Mouse (Mus musculus): ENCODE results near the gene Ucma. TPM values are rescaled to one million over a fixed set of nuclear protein-coding genes. Genes with fewer than 3 reads are reported as not detected.

Ucma gene
- polyA plus RNA-seq, 1 experiment from 2014 or later = 0.15 TPM

GRCm38 (mm10) chr2:5001266-5001665 lies 25.3 kb downstream of the Ucma start:
- Histone ChIP-seq H3K4me1 (replicated peaks) (no peaks in the 10 kb centered on the region), H3K36me3 (peaks cover 36% of the 10 kb centered on the region), H3K9me3 (replicated peaks) (no peaks in the 10 kb centered on the region), H3K4me2 (no peak overlapping the region), H3K4me3 (no peak overlapping the region), H3K27ac (no peak overlapping the region), H3K9ac (no peak overlapping the region), H3K27me3 (no peaks in the 10 kb centered on the region)
- whole genome bisulfite sequencing = 86% methylated on average over 6 of the region's 6 CpGs
- ATAC-seq (replicated peaks; ENCODE audit: insufficient number of reproducible peaks, insufficient read depth, low FRiP score, low read depth) = no peak

DNA sequence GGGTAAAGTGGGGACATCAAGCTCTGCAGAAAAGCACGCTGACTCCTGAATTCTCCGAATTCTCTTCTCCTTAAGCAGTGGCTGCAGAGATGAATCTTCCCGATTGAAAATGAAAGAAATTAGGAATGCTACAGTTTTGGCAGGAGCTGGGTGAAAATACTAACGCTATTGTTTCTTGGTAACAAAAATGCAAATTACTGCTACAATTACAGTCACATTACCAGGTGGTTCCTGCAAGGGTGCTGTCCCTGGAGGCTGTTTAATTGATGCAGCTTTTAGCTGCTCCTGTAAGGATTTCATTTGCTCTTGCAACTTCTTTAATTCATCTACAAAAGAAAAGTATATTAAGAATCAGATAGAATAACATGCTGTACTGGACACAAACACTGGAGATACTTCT lies 31.2 kb downstream of the Ucma start:
- H3K36me3 ChIP-seq = peaks cover 27% of the 10 kb centered on the region
- WGBS = 91% methylated on average over 4 of the region's 4 CpGs

GRCm38 (mm10) chr2:5011898-5012490 lies 36.1 kb downstream of the Ucma start:
- Histone ChIP-seq H3K4me1 (replicated peaks) (peaks cover 8% of the 10 kb centered on the region), H3K9me3 (replicated peaks) (no peaks in the 10 kb centered on the region), H3K4me3 (peak overlapping the region; percentile 85), H3K4me2 (peak overlapping the region; percentile 81), H3K27ac (no peak overlapping the region), H3K36me3 (peaks cover 13% of the 10 kb centered on the region), H3K9ac (peak overlapping the region; percentile 65), H3K27me3 (no peaks in the 10 kb centered on the region)
- no peak for ATAC-seq (replicated peaks; ENCODE audit: insufficient number of reproducible peaks, insufficient read depth, low FRiP score, low read depth)
- 10% methylated on average over 8 of the region's 8 CpGs for WGBS

More for the DNA sequence above, 31.2 kb downstream of the Ucma start:
- no peak for ATAC-seq (replicated peaks; ENCODE audit: insufficient number of reproducible peaks, insufficient read depth, low FRiP score, low read depth)
- H3K4me3 ChIP-seq = no peak overlapping the region
- H3K4me2 ChIP-seq = no peak overlapping the region
- no peak overlapping the region for H3K27ac ChIP-seq
- H3K4me1 ChIP-seq (replicated peaks) = peaks cover 8% of the 10 kb centered on the region
- H3K9me3 ChIP-seq (replicated peaks) = no peaks in the 10 kb centered on the region
- H3K27me3 ChIP-seq = no peaks in the 10 kb centered on the region
- no peak overlapping the region for H3K9ac ChIP-seq

DNA sequence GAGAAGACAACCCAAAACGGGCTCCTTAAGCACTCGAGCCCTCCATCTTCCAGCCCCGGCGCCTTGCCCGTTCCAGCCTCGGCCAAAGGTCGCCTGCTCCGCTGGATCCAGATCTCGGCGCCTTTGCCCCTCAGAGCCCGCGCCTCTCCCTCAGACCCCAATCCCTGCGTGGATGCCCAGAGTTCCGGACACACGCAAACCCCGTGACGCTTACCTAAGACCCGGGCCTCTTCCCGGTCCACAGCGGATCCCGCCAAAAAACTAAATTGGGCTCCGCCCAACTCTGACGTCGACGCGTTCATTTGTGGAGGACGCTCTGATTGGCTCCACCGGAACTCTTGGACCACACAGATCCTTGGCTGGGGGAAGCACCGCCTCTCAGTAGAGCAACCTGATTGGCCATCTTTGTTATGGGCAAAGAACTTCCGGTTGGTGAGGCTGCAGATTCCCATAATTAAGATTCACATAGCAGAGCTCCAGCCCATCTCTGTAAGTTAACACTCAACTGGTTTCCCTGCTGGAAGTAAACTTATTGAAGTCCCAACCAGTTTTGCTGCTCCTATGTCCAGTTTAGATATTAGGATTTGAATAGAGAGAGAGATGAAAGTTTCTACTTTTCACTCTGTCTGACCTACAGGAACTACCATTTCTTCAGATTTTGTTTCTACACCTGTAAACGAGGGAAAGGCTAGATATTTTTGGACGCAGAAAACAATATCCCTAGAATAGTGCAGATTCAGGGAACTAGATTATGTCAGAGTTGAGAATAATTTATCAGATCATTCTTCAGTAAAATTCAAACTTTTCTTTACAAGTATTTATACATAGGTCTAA lies 36.8 kb downstream of the Ucma start, which contains the start of gene Mcm10:
Gene Mcm10, minus strand, starts transcription at position 301 of the 834 bp plus-strand sequence.
- peak; percentile 99 for ATAC-seq (replicated peaks; ENCODE audit: insufficient number of reproducible peaks, insufficient read depth, low FRiP score, low read depth)
- WGBS = 3% methylated on average over 32 of the region's 32 CpGs
- H3K27ac ChIP-seq = no peak within 1 kb of the TSS

GRCm38 (mm10) chr2:5014616-5015015 lies 38.7 kb downstream of the Ucma start:
- ATAC-seq (replicated peaks; ENCODE audit: insufficient number of reproducible peaks, insufficient read depth, low FRiP score, low read depth) = no peak
- no peaks in the 10 kb centered on the region for H3K9me3 ChIP-seq (replicated peaks)
- no peak overlapping the region for H3K4me3 ChIP-seq
- no peaks in the 10 kb centered on the region for H3K36me3 ChIP-seq
- no peaks in the 10 kb centered on the region for H3K27me3 ChIP-seq
- 71% methylated on average over 7 of the region's 7 CpGs for WGBS
- H3K27ac ChIP-seq = no peak overlapping the region
- H3K4me1 ChIP-seq (replicated peaks) = peaks cover 8% of the 10 kb centered on the region
- no peak overlapping the region for H3K4me2 ChIP-seq
- no peak overlapping the region for H3K9ac ChIP-seq

More for the DNA sequence above, 36.8 kb downstream of the Ucma start, which contains the start of gene Mcm10:
- Histone ChIP-seq H3K4me2 (peak within 1 kb of the TSS; percentile 81), H3K9me3 (replicated peaks) (no peaks in the 10 kb centered on the region), H3K36me3 (peaks cover 11% of the 10 kb centered on the region), H3K4me1 (replicated peaks) (peaks cover 8% of the 10 kb centered on the region), H3K4me3 (peak within 1 kb of the TSS; percentile 85), H3K27me3 (no peaks in the 10 kb centered on the region), H3K9ac (peak within 1 kb of the TSS; percentile 65)

DNA sequence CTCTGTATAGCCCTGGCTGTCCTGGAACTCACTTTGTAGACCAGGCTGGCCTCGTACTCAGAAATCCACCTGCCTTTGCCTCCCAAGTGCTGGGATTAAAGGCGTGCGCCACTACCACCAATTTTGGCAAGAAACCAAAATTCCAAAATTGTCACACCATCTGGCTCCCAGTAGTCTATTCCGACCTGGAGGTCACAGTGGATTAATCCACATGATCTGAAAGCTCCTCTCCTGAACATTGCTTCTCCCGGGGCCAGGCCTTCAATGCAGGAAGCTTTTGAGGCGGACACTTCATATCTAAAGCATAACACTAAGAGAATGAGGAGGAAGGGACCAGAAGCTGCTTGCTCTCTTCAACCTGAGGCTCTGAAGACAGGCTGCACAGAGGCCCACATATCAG lies 39.6 kb downstream of the Ucma start:
- Histone ChIP-seq H3K36me3 (no peaks in the 10 kb centered on the region), H3K4me3 (no peak overlapping the region), H3K27ac (no peak overlapping the region), H3K4me1 (replicated peaks) (peaks cover 8% of the 10 kb centered on the region), H3K4me2 (no peak overlapping the region), H3K9ac (no peak overlapping the region), H3K9me3 (replicated peaks) (no peaks in the 10 kb centered on the region), H3K27me3 (no peaks in the 10 kb centered on the region)
- ATAC-seq (replicated peaks; ENCODE audit: insufficient number of reproducible peaks, insufficient read depth, low FRiP score, low read depth) = no peak
- 78% methylated on average over 6 of the region's 6 CpGs for WGBS

DNA sequence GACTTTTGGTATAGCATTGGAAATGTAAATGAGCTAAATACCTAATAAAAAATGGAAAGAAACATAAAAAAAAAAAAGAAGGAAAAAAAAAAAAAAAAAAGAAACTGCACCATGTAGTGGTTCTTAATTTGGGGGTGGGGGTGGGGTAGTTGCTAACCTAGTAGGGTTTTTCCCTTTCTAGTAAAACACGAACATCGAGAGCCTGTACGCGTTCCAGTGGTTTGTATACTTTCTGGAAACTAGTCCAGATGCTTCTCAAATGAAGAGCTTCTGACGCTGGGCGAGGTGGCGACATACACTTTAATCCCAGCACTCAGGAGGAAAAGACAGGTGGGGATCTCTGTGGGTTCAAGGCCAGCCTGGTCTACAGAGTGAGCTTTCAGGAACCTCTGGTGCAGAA lies 41.0 kb downstream of the Ucma start:
- Histone ChIP-seq H3K4me3 (no peak overlapping the region), H3K4me2 (no peak overlapping the region), H3K27ac (no peak overlapping the region), H3K4me1 (replicated peaks) (peaks cover 2% of the 10 kb centered on the region), H3K27me3 (no peaks in the 10 kb centered on the region), H3K9ac (no peak overlapping the region), H3K36me3 (no peaks in the 10 kb centered on the region), H3K9me3 (replicated peaks) (no peaks in the 10 kb centered on the region)
- 84% methylated on average over 7 of the region's 7 CpGs for WGBS
- ATAC-seq (replicated peaks; ENCODE audit: insufficient number of reproducible peaks, insufficient read depth, low FRiP score, low read depth) = no peak

GRCm38 (mm10) chr2:5019708-5020107 lies 43.8 kb downstream of the Ucma start:
- Histone ChIP-seq H3K27ac (no peak overlapping the region), H3K4me1 (replicated peaks) (peaks cover 3% of the 10 kb centered on the region; the same call in 1 of the 2 replicates), H3K4me2 (no peak overlapping the region), H3K36me3 (no peaks in the 10 kb centered on the region), H3K9ac (no peak overlapping the region), H3K9me3 (replicated peaks) (no peaks in the 10 kb centered on the region), H3K4me3 (no peak overlapping the region), H3K27me3 (no peaks in the 10 kb centered on the region)
- no peak for ATAC-seq (replicated peaks; ENCODE audit: insufficient number of reproducible peaks, insufficient read depth, low FRiP score, low read depth)
- 69% methylated on average over 1 of the region's 1 CpGs for WGBS

DNA sequence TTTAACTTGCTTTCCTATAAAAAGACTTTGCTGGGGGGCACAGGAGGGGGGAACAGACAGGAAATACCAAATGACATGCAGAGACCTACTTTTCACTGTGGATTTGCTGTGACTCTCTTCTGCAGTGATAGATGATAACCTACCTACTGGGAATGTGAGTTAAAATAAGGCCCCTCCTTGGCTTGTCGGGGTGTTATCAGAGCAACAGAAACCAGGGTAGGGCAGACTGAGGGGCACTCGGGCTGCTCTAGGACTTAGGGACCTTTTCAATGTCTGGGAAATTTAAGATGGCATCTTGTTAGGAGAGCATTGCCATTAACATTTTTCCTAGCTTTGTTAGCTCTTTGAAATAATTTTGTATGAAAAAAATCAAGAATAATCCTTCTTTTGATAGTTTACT lies 47.4 kb downstream of the Ucma start:
- WGBS = 16% methylated on average over 2 of the region's 2 CpGs
- no peak for ATAC-seq (replicated peaks; ENCODE audit: insufficient number of reproducible peaks, insufficient read depth, low FRiP score, low read depth)
- Histone ChIP-seq H3K9ac (no peak overlapping the region), H3K27ac (no peak overlapping the region), H3K27me3 (no peaks in the 10 kb centered on the region), H3K4me2 (no peak overlapping the region), H3K36me3 (peaks cover 4% of the 10 kb centered on the region; the same call in 1 of the 2 replicates), H3K4me1 (replicated peaks) (peaks cover 3% of the 10 kb centered on the region; the same call in 1 of the 2 replicates), H3K4me3 (no peak overlapping the region), H3K9me3 (replicated peaks) (no peaks in the 10 kb centered on the region)

DNA sequence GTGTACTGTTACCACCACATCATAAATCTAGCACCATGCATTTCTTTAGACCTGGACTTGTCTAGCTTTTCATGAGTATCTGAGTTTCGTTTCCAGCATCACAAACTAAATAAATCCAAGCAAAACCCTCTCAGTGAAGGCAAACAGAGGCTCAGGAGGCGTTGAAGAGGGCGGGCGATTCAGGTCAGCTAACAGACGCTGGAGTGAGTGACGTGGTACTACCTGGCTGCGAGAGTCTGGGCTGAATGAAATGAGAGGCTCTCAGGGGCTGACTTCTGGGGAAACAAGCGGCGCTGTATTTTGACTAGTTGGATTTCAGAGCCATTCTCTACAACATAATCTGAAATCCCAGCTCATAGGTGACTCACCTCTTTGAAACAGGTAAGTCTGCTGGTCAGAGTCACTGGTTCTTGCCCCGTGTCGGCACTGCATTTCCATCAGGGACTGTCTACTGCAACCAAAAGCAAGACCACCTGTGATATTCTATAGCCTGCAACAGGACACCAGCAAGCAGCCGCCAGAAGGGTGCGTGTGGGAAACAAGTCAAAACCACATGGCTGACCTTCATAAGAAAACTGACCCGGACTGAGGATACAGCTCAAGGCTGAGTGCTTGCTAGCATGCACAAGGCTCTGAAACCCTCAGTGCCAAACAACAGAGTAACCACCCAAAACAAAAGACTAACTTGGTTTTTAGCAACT lies 47.9 kb downstream of the Ucma start:
- Histone ChIP-seq H3K27me3 (no peaks in the 10 kb centered on the region), H3K4me2 (no peak overlapping the region), H3K36me3 (peaks cover 4% of the 10 kb centered on the region; the same call in 1 of the 2 replicates), H3K27ac (no peak overlapping the region), H3K9ac (no peak overlapping the region), H3K4me1 (replicated peaks) (peaks cover 3% of the 10 kb centered on the region; the same call in 1 of the 2 replicates), H3K4me3 (no peak overlapping the region), H3K9me3 (replicated peaks) (no peaks in the 10 kb centered on the region)
- 74% methylated on average over 14 of the region's 14 CpGs for WGBS
- ATAC-seq (replicated peaks; ENCODE audit: insufficient number of reproducible peaks, insufficient read depth, low FRiP score, low read depth) = no peak

GRCm38 (mm10) chr2:5025162-5025733 lies 49.3 kb downstream of the Ucma start:
- peaks cover 3% of the 10 kb centered on the region; the same call in 1 of the 2 replicates for H3K4me1 ChIP-seq (replicated peaks)
- H3K4me2 ChIP-seq = no peak overlapping the region
- no peak overlapping the region for H3K9ac ChIP-seq
- no peaks in the 10 kb centered on the region for H3K9me3 ChIP-seq (replicated peaks)
- ATAC-seq (replicated peaks; ENCODE audit: insufficient number of reproducible peaks, insufficient read depth, low FRiP score, low read depth) = no peak
- no peak overlapping the region for H3K27ac ChIP-seq
- no peak overlapping the region for H3K4me3 ChIP-seq
- peaks cover 4% of the 10 kb centered on the region; the same call in 1 of the 2 replicates for H3K36me3 ChIP-seq
- 49% methylated on average over 4 of the region's 4 CpGs for WGBS
- no peaks in the 10 kb centered on the region for H3K27me3 ChIP-seq
